Mouse (Mus musculus): ENCODE data around the gene Dgke. TPM values are rescaled to one million over a fixed set of nuclear protein-coding genes. Genes with fewer than 3 reads are reported as not detected.

The Dgke gene
- polyA plus RNA-seq (2012; fragmentation: generic; extraction: Trizol) = 1.6 TPM
- long read RNA-seq, experiment 1, partial matches to known transcripts = 0 of 1 reads
- long read RNA-seq, experiment 1, other reads (novel, unspliced or antisense) = 1 of 1 reads
- long read RNA-seq, experiment 2, full-length matches to known transcripts = 13 of 17 reads
- long read RNA-seq, experiment 2, partial matches to known transcripts = 0 of 17 reads
- long read RNA-seq, experiment 2, other reads (novel, unspliced or antisense) = 4 of 17 reads

DNA sequence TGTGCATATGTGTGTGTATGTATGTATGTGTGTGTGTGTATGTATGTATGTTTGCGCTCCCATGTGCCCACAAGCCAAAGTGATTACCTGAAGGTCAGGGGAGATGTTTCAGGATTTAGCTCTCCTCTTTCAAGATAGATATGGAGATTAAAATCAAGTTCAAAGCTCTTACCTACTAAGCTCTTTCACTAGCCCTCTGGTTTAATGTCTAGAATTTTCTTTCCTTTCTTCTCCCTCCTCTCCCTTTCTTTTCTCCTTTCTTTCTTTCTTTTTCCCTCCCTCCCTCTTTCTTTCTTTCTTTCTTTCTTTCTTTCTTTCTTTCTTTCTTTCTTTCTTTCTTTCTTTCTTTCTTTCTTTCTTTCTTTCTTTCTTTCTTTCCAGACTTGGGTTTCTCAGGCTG, at the start of gene Dgke:
Gene Dgke, minus strand, starts transcription at position 101 of the 400 bp plus-strand sequence.
- H3K79me2 ChIP-seq (ENCODE audit: control insufficient read depth, insufficient read depth) = no peaks in the 10 kb centered on the region
- TF ChIP-seq MAX (IDR thresholded peaks at IDR 0.05) (no peak), MYOG (IDR thresholded peaks at IDR 0.05; ENCODE audit: control insufficient read depth, extremely low read depth, insufficient read length) (no peak), CEBPB (IDR thresholded peaks at IDR 0.05; ENCODE audit: low read depth) (no peak), FOSL1 (IDR thresholded peaks at IDR 0.05; ENCODE audit: insufficient read depth, low read length, poor library complexity, severe bottlenecking) (no peak), MYOD1 (IDR thresholded peaks at IDR 0.05; ENCODE audit: control insufficient read depth, insufficient read length, low read depth) (no peak), USF1 (IDR thresholded peaks at IDR 0.05; ENCODE audit: low read depth) (no peak), CTCF (IDR thresholded peaks at IDR 0.05; ENCODE audit: control insufficient read depth, insufficient read depth, insufficient read length) (no peak)
- H3K27me3 ChIP-seq (ENCODE audit: control insufficient read depth, insufficient read depth, insufficient read length) = no peaks in the 10 kb centered on the region
- no peak within 1 kb of the TSS for H3K4me3 ChIP-seq (ENCODE audit: insufficient read depth, poor library complexity, severe bottlenecking)
- no peaks in the 10 kb centered on the region for H3K79me3 ChIP-seq (ENCODE audit: low read depth)
- H3K36me3 ChIP-seq (ENCODE audit: control insufficient read depth, insufficient read depth) = no peaks in the 10 kb centered on the region
- H3ac ChIP-seq (ENCODE audit: control insufficient read depth, insufficient read length, low read depth) = no peak within 1 kb of the TSS

DNA sequence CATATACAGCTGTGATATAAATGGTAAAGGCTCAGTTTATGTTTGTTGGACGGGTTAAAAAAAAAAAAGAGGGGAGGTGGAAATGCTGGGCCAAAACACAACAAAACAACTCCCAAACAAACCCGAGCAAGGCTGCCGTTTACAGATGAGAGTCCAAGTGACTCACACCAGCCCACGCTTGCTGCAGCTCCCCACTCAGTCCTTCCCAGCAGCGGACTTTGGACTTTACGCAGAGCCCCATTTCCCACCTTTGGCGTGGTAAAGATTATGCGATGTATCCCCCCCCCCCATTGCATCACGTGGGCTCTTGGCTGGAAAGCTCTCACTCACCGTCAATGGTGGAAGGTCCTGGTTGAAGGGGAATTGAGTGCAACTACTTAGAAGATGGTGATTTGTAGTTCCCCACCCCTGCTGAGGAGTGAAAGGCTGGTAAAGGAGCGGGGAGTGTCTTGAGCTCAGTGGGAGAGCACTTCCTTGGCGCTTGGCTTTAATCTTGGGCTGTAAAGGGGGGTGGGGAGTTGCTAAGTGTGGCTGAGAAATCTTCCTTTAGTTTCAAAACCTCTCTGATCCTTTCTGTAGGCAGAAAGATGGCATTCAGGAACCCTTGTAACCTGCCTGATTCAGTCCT, 40.6 kb upstream of the Dgke start:
- Histone ChIP-seq H3K4me3 (ENCODE audit: insufficient read depth, poor library complexity, severe bottlenecking) (no peak overlapping the region), H3K36me3 (ENCODE audit: control insufficient read depth, insufficient read depth) (no peaks in the 10 kb centered on the region), H3K79me3 (ENCODE audit: low read depth) (no peaks in the 10 kb centered on the region), H3K79me2 (ENCODE audit: control insufficient read depth, insufficient read depth) (no peaks in the 10 kb centered on the region), H3ac (ENCODE audit: control insufficient read depth, insufficient read length, low read depth) (no peak overlapping the region), H3K27me3 (ENCODE audit: control insufficient read depth, insufficient read depth, insufficient read length) (no peaks in the 10 kb centered on the region)
- TF ChIP-seq MAX (IDR thresholded peaks at IDR 0.05) = no peak
- TF ChIP-seq MYOG (IDR thresholded peaks at IDR 0.05; ENCODE audit: control insufficient read depth, extremely low read depth, insufficient read length) = no peak
- no peak for TF ChIP-seq FOSL1 (IDR thresholded peaks at IDR 0.05; ENCODE audit: insufficient read depth, low read length, poor library complexity, severe bottlenecking)
- no peak for TF ChIP-seq CEBPB (IDR thresholded peaks at IDR 0.05; ENCODE audit: low read depth)
- no peak for TF ChIP-seq CTCF (IDR thresholded peaks at IDR 0.05; ENCODE audit: control insufficient read depth, insufficient read depth, insufficient read length)
- no peak for TF ChIP-seq MYOD1 (IDR thresholded peaks at IDR 0.05; ENCODE audit: control insufficient read depth, insufficient read length, low read depth)
- no peak for TF ChIP-seq USF1 (IDR thresholded peaks at IDR 0.05; ENCODE audit: low read depth)

DNA sequence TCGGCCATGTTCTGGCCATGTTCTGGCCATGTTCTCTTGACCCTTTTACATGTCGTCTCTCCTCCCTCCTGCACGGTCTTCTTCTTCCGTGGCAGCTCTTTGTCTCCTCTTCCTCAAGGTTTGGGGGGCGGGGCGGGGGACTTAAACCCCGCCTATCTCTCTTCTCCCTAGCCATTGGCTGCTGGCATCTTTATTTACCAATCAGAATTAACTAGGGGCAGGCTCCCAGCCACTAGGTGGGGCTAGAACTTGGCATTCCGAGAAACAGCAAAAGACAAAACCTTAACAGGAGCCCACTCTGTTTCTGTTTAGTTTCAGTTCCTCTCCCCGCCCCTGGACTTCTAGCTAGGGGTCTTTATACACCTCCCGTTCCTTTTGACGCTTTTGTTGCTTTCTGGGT, 39.2 kb upstream of the Dgke start:
- TF ChIP-seq CTCF (IDR thresholded peaks at IDR 0.05; ENCODE audit: control insufficient read depth, insufficient read depth, insufficient read length) (no peak), CEBPB (IDR thresholded peaks at IDR 0.05; ENCODE audit: low read depth) (no peak), MYOG (IDR thresholded peaks at IDR 0.05; ENCODE audit: control insufficient read depth, extremely low read depth, insufficient read length) (no peak), USF1 (IDR thresholded peaks at IDR 0.05; ENCODE audit: low read depth) (no peak), FOSL1 (IDR thresholded peaks at IDR 0.05; ENCODE audit: insufficient read depth, low read length, poor library complexity, severe bottlenecking) (no peak), MAX (IDR thresholded peaks at IDR 0.05) (no peak), MYOD1 (IDR thresholded peaks at IDR 0.05; ENCODE audit: control insufficient read depth, insufficient read length, low read depth) (no peak)
- H3K79me3 ChIP-seq (ENCODE audit: low read depth) = no peaks in the 10 kb centered on the region
- no peaks in the 10 kb centered on the region for H3K36me3 ChIP-seq (ENCODE audit: control insufficient read depth, insufficient read depth)
- no peaks in the 10 kb centered on the region for H3K27me3 ChIP-seq (ENCODE audit: control insufficient read depth, insufficient read depth, insufficient read length)
- H3K79me2 ChIP-seq (ENCODE audit: control insufficient read depth, insufficient read depth) = no peaks in the 10 kb centered on the region
- H3K4me3 ChIP-seq (ENCODE audit: insufficient read depth, poor library complexity, severe bottlenecking) = no peak overlapping the region
- no peak overlapping the region for H3ac ChIP-seq (ENCODE audit: control insufficient read depth, insufficient read length, low read depth)

DNA sequence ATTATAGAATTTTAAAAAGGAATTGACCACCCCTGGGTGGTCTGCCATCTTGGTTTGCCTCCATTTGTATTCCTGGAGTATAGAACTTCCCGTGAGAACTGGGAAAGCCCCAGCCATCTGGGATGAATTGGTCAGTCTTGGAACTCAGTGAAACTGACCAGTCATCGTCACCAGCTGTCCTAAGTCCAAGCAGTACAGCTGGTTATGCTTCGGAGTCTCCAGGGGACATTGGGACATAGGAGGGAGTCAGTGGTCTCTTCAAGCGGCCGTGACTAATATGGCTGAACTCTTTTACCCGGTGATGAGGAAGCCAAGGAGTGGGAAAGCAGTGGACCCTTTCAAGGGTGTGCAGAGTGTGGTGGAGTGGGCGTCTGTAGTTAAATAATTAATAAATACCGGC, 38.6 kb upstream of the Dgke start:
- H3K27me3 ChIP-seq (ENCODE audit: control insufficient read depth, insufficient read depth, insufficient read length) = no peaks in the 10 kb centered on the region
- no peak overlapping the region for H3ac ChIP-seq (ENCODE audit: control insufficient read depth, insufficient read length, low read depth)
- no peak overlapping the region for H3K4me3 ChIP-seq (ENCODE audit: insufficient read depth, poor library complexity, severe bottlenecking)
- no peaks in the 10 kb centered on the region for H3K79me3 ChIP-seq (ENCODE audit: low read depth)
- no peaks in the 10 kb centered on the region for H3K36me3 ChIP-seq (ENCODE audit: control insufficient read depth, insufficient read depth)
- TF ChIP-seq USF1 (IDR thresholded peaks at IDR 0.05; ENCODE audit: low read depth) (no peak), CEBPB (IDR thresholded peaks at IDR 0.05; ENCODE audit: low read depth) (no peak), MYOG (IDR thresholded peaks at IDR 0.05; ENCODE audit: control insufficient read depth, extremely low read depth, insufficient read length) (no peak), MAX (IDR thresholded peaks at IDR 0.05) (no peak), MYOD1 (IDR thresholded peaks at IDR 0.05; ENCODE audit: control insufficient read depth, insufficient read length, low read depth) (no peak), CTCF (IDR thresholded peaks at IDR 0.05; ENCODE audit: control insufficient read depth, insufficient read depth, insufficient read length) (no peak), FOSL1 (IDR thresholded peaks at IDR 0.05; ENCODE audit: insufficient read depth, low read length, poor library complexity, severe bottlenecking) (no peak)
- no peaks in the 10 kb centered on the region for H3K79me2 ChIP-seq (ENCODE audit: control insufficient read depth, insufficient read depth)

DNA sequence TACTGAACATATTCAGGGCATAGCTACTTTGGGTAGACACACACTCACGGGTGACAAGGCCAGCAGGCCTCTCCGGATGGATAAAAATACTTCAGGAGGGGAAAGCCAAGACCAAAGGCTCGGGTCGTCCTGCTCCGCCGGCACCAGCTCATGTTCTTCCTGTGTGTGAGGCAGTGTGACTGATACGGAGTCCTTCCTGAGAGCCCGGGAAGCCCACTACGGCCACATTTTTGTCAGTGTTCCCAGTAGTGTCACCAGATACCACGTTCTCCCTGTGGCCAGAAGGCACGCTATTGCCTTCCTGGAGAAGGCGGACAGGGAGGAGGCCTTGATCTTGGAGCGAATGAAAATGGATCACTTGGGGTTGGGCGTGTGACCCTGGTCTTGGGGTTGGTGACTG, 36.5 kb upstream of the Dgke start:
- H3K27me3 ChIP-seq (ENCODE audit: control insufficient read depth, insufficient read depth, insufficient read length) = no peaks in the 10 kb centered on the region
- no peak overlapping the region for H3ac ChIP-seq (ENCODE audit: control insufficient read depth, insufficient read length, low read depth)
- H3K36me3 ChIP-seq (ENCODE audit: control insufficient read depth, insufficient read depth) = no peaks in the 10 kb centered on the region
- no peaks in the 10 kb centered on the region for H3K79me2 ChIP-seq (ENCODE audit: control insufficient read depth, insufficient read depth)
- no peak overlapping the region for H3K4me3 ChIP-seq (ENCODE audit: insufficient read depth, poor library complexity, severe bottlenecking)
- no peaks in the 10 kb centered on the region for H3K79me3 ChIP-seq (ENCODE audit: low read depth)
- TF ChIP-seq CTCF (IDR thresholded peaks at IDR 0.05; ENCODE audit: control insufficient read depth, insufficient read depth, insufficient read length) (no peak), MYOG (IDR thresholded peaks at IDR 0.05; ENCODE audit: control insufficient read depth, extremely low read depth, insufficient read length) (no peak), MYOD1 (IDR thresholded peaks at IDR 0.05; ENCODE audit: control insufficient read depth, insufficient read length, low read depth) (no peak), FOSL1 (IDR thresholded peaks at IDR 0.05; ENCODE audit: insufficient read depth, low read length, poor library complexity, severe bottlenecking) (no peak), CEBPB (IDR thresholded peaks at IDR 0.05; ENCODE audit: low read depth) (no peak), USF1 (IDR thresholded peaks at IDR 0.05; ENCODE audit: low read depth) (no peak), MAX (IDR thresholded peaks at IDR 0.05) (no peak)
